Mouse (Mus musculus) MEL (cell line): Measurements from ENCODE around the gene Lpcat2b. TPM values are rescaled to one million over a fixed set of nuclear protein-coding genes. Genes with fewer than 3 reads are reported as not detected.
"Not testable (repeated sequence)": the region's sequence is repeated elsewhere in the genome, so short reads cannot be mapped to it uniquely, and the experiment has no call there.

ENCODE experiments used
- DNase-seq: peaks from one replicate; pipeline ENCODE4 v3.0.0; 2011; ENCODE audit warnings: low read depth, low spot score
- H3K27ac ChIP-seq: 2 replicates; pipeline ENCODE4 v1.5.1; 2012; ENCODE audit warnings: low read depth, mild to moderate bottlenecking, control low read depth, low read length, moderate library complexity; ENCODE audit not compliant: control insufficient read depth
- H3K27me3 ChIP-seq, 2 experiments: fragments of 150-350 bp in 1 of 2; sonication (generic) in 1 of 2; 2 replicates each; pipeline ENCODE4 v1.6.1; 2012; ENCODE audit warnings: low read length in 2 of 2, mild to moderate bottlenecking in 2 of 2, improper control_type of control experiment in 1 of 2, moderate library complexity in 1 of 2; ENCODE audit not compliant: insufficient read depth in 2 of 2, control insufficient read depth in 1 of 2
- H3K36me3 ChIP-seq, 2 experiments: 2 replicates each; pipeline ENCODE4 v1.6.1; 2012 to 2014; ENCODE audit warnings: low read length in 2 of 2, improper control_type of control experiment in 1 of 2, inconsistent platforms in 1 of 2, mild to moderate bottlenecking in 1 of 2; ENCODE audit not compliant: insufficient read depth in 2 of 2, control insufficient read depth in 1 of 2
- H3K4me1 ChIP-seq, 2 experiments: fragments of 150-350 bp in 1 of 2; sonication (generic) in 1 of 2; 2 replicates each; pipeline ENCODE4 v1.6.1; 2012; ENCODE audit warnings: low read length in 2 of 2, improper control_type of control experiment in 1 of 2, mild to moderate bottlenecking in 1 of 2; ENCODE audit not compliant: insufficient read depth in 2 of 2, control insufficient read depth in 1 of 2
- H3K4me3 ChIP-seq, 2 experiments: fragments of 150-350 bp in 1 of 2; sonication (generic) in 1 of 2; 2 replicates each; pipeline ENCODE4 v1.5.1; 2012; ENCODE audit warnings: low read depth in 2 of 2, low read length in 2 of 2, mild to moderate bottlenecking in 2 of 2, moderate library complexity in 2 of 2, control low read depth in 1 of 2, improper control_type of control experiment in 1 of 2; ENCODE audit not compliant: control insufficient read depth in 1 of 2, insufficient read depth in 1 of 2
- H3K79me2 ChIP-seq: 2 replicates; pipeline ENCODE4 v1.6.1; 2012; ENCODE audit warnings: mild to moderate bottlenecking, low read length, moderate library complexity; ENCODE audit not compliant: control insufficient read depth, poor library complexity, insufficient read depth
- H3K9ac ChIP-seq: 2 replicates; pipeline ENCODE4 v1.6.1; 2012; ENCODE audit warnings: low read depth, mild to moderate bottlenecking, control low read depth, low read length, moderate library complexity; ENCODE audit not compliant: control insufficient read depth, poor library complexity, severe bottlenecking
- H3K9me3 ChIP-seq: fragments of 150-350 bp; sonication (generic); replicated peaks from 2 replicates; pipeline ENCODE4 v1.6.1; 2012; ENCODE audit warnings: mild to moderate bottlenecking, low read length, improper control_type of control experiment, moderate library complexity; ENCODE audit not compliant: insufficient read depth
- CTCF ChIP-seq, 3 experiments: IDR thresholded peaks in 2 of 3; conservative IDR thresholded peaks in 1 of 3; 2 replicates each; pipeline ENCODE4 v1.5.1; 2011 to 2012; ENCODE audit warnings: low read length in 3 of 3, low read depth in 2 of 3, mild to moderate bottlenecking in 2 of 3, improper control_type of control experiment in 1 of 3, inconsistent platforms in 1 of 3, mixed read lengths in 1 of 3, moderate library complexity in 1 of 3; ENCODE audit not compliant: control insufficient read depth in 1 of 3, insufficient read depth in 1 of 3, poor library complexity in 1 of 3, severe bottlenecking in 1 of 3
- E2F4 ChIP-seq: IDR thresholded peaks from 2 replicates; pipeline ENCODE4 v1.6.1; 2011; ENCODE audit warnings: low read depth, low read length, improper control_type of control experiment, borderline replicate concordance
- ELF1 ChIP-seq: IDR thresholded peaks from 2 replicates; pipeline ENCODE4 v1.6.1; 2014; ENCODE audit warnings: low read depth, mild to moderate bottlenecking, inconsistent platforms, low read length, improper control_type of control experiment, moderate library complexity
- EP300 ChIP-seq, 2 experiments: IDR thresholded peaks; 2 replicates each; pipeline ENCODE4 v1.6.1; 2011; ENCODE audit warnings: improper control_type of control experiment in 2 of 2, low read length in 2 of 2, low read depth in 1 of 2, mild to moderate bottlenecking in 1 of 2
- ETS1 ChIP-seq: IDR thresholded peaks from 2 replicates; pipeline ENCODE4 v1.6.1; 2012; ENCODE audit warnings: low read depth, mild to moderate bottlenecking, inconsistent platforms, low read length, improper control_type of control experiment, moderate library complexity
- GABPA ChIP-seq: IDR thresholded peaks from 2 replicates; pipeline ENCODE4 v1.6.1; 2012; ENCODE audit warnings: low read depth, mild to moderate bottlenecking, inconsistent platforms, low read length, improper control_type of control experiment, moderate library complexity
- MAX ChIP-seq: IDR thresholded peaks from 2 replicates; pipeline ENCODE4 v1.6.1; 2011; ENCODE audit warnings: low read length, improper control_type of control experiment
- MYB ChIP-seq: IDR thresholded peaks from 2 replicates; pipeline ENCODE4 v1.6.1; 2011; ENCODE audit warnings: mild to moderate bottlenecking, low read depth, low read length, improper control_type of control experiment
- SMC3 ChIP-seq: IDR thresholded peaks from 2 replicates; pipeline ENCODE4 v1.6.1; 2011; ENCODE audit warnings: low read depth, low read length, improper control_type of control experiment
- TAL1 ChIP-seq: IDR thresholded peaks from 2 replicates; pipeline ENCODE4 v1.6.1; 2012; ENCODE audit warnings: mild to moderate bottlenecking, inconsistent platforms, low read length, moderate library complexity, mixed read lengths
- USF2 ChIP-seq, 2 experiments: IDR thresholded peaks; 2 replicates each; pipeline ENCODE4 v1.6.1; 2011 to 2012; ENCODE audit warnings: improper control_type of control experiment in 2 of 2, low read length in 2 of 2, borderline replicate concordance in 1 of 2, inconsistent platforms in 1 of 2, low read depth in 1 of 2, mild to moderate bottlenecking in 1 of 2; ENCODE audit not compliant: insufficient read depth in 1 of 2
- ZC3H11A ChIP-seq: IDR thresholded peaks from 2 replicates; pipeline ENCODE4 v1.6.1; 2012; ENCODE audit warnings: low read depth, mild to moderate bottlenecking, inconsistent platforms, low read length, improper control_type of control experiment
- polyA plus RNA-seq, 2 experiments: library from polyadenylated mRNA; stranded (reverse) in 1 of 2; unstranded in 1 of 2; fragments of >175 nt in 1 of 2; fragments of >200 nt in 1 of 2; gene quantifications; 2 replicates each; pipeline versions ENCODE4 v1.2.1 to v1.2.4; 2012; ENCODE audit warnings: low replicate concordance in 2 of 2, low read depth in 1 of 2; ENCODE audit not compliant: insufficient read length in 2 of 2, insufficient read depth in 1 of 2, missing spikeins in 1 of 2
- total RNA-seq: library from RNA; depleted of rRNA; stranded (reverse); fragments of 300-350 nt; gene quantifications from 2 replicates; pipeline ENCODE4 v1.2.3, GENCODE M21; 2012; rRNA removed

The Lpcat2b gene
- total RNA-seq (not detected in 2 replicates), polyA plus RNA-seq (not detected)

DNA sequence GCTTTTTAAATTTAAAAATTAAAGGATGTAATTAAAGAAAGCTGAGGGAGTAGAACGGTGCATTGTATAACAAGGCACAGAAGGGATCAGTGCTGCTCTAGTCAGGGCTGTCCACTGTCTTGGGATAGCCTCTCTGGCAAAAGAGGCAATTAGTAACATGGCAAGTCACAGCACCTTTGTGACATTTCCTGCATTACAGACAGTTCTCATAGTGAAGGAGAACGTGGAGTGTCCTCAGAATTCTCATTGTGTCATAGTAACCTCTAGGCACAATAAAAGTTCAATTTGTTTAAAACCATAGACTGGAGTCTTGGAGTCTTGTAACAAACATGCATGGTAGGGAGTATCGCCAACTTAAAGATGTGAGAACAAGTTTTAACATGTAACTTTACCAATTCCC lies at the start of gene Lpcat2b:
Gene Lpcat2b, plus strand, starts transcription at position 301 of the 400 bp plus-strand sequence.
- Histone ChIP-seq H3K27me3 (no peaks in the 10 kb centered on the region; a peak in 1 of 4 replicates), H3K79me2 (no peaks in the 10 kb centered on the region), H3K9ac (no peak within 1 kb of the TSS), H3K9me3 (no peaks in the 10 kb centered on the region), H3K4me1 (peaks cover 0 to 3% of the 10 kb centered on the region in 2 experiments; a peak in 2 of 4 replicates), H3K36me3 (peaks cover 0 to 4% of the 10 kb centered on the region in 2 experiments; a peak in 2 of 4 replicates), H3K4me3 (0 out of 4 replicates have a peak within 1 kb of the TSS, but pooled peaks of 1 of the 2 experiments have one; percentile 19), H3K27ac (no peak within 1 kb of the TSS)
- TF ChIP-seq USF2 (IDR thresholded peaks at IDR 0.05; ENCODE audit: borderline replicate concordance in 1 of 2, insufficient read depth in 1 of 2, low read depth in 1 of 2, low read length in 2 of 2) = no peak
- TF ChIP-seq ETS1 = no peak
- no peak for TF ChIP-seq SMC3
- no peak for TF ChIP-seq MAX
- no peak for TF ChIP-seq CTCF (IDR thresholded peaks at IDR 0.05 in 2 of 3, conservative IDR thresholded peaks at IDR 0.05 in 1 of 3; ENCODE audit: control insufficient read depth in 1 of 3, insufficient read depth in 1 of 3, low read depth in 2 of 3, low read length in 3 of 3, poor library complexity in 1 of 3, severe bottlenecking in 1 of 3)
- TF ChIP-seq ELF1 = no peak
- no peak for TF ChIP-seq MYB
- no peak for DNase-seq

DNA sequence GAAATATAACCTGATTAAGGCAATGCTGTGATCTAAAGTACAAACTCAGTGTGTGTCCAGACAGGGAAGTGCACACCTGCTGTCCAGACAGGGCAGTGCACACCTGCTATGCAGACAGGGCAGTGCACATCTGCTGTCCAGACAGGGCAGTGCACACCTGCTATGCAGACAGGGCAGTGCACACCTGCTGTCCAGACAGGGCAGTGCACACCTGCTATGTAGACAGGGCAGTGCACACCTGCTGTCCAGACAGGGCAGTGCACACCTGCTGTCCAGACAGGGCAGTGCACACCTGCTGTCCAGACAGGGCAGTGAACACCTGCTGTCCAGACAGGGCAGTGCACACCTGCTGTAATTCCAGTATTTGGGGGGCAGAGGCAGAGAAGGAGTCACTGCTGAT lies 44.9 kb upstream of the Lpcat2b start:
- not testable (repeated sequence) for H3K36me3 ChIP-seq, H3K4me3 ChIP-seq, H3K9me3 ChIP-seq, H3K79me2 ChIP-seq, DNase-seq, H3K27me3 ChIP-seq, H3K9ac ChIP-seq, H3K4me1 ChIP-seq, H3K27ac ChIP-seq

DNA sequence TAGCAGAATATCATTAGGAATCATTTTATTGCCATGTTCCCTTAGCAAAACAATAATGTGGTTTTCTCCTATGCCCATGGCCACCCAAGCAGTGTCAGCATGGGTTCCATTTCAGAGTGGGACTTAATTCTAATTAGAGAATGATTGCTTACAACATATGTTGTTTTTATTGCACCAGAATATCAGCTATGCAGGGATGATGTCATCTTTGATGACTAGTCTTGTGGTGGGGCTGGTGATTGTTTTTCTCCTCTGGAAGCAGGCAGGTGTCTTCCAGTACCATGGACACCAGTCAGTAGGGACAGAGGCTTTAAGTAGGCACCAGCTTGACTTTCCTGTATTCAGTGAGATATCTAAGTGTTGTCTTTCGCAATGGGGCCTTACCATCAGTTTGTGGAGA lies 43.6 kb upstream of the Lpcat2b start:
- Histone ChIP-seq H3K4me1 (no peaks in the 10 kb centered on the region), H3K9ac (no peak overlapping the region), H3K9me3 (no peaks in the 10 kb centered on the region), H3K27me3 (no peaks in the 10 kb centered on the region; a peak in 1 of 4 replicates), H3K36me3 (no peaks in the 10 kb centered on the region), H3K27ac (no peak overlapping the region)
- DNase-seq = no peak
- TF ChIP-seq E2F4 (no peak), EP300 (IDR thresholded peaks at IDR 0.05; ENCODE audit: low read depth in 1 of 2, low read length in 2 of 2) (no peak), TAL1 (no peak), ZC3H11A (no peak), GABPA (no peak)
- TF ChIP-seq, all 39 proteins: peak for 0
- Histone ChIP-seq H3K4me3 (no peak overlapping the region), H3K79me2 (no peaks in the 10 kb centered on the region)
